Mouse (Mus musculus) kidney, adult 2 months (tissue): ENCODE results near the gene Vangl2. TPM values are rescaled to one million over a fixed set of nuclear protein-coding genes. Genes with fewer than 3 reads are reported as not detected.

ENCODE experiments used
- DNase-seq: peaks from one replicate; pipeline ENCODE4 v3.0.0; 2021
- H3K27ac ChIP-seq: fragments of 200-500 bp; 2 replicates; pipeline ENCODE4 v1.5.1; 2012; ENCODE audit warnings: low read depth, low read length, control low read depth, inconsistent platforms; ENCODE audit not compliant: insufficient read depth
- H3K27me3 ChIP-seq: fragments of 200-500 bp; replicated peaks from 2 replicates; pipeline ENCODE4 v1.6.1; 2012; ENCODE audit warnings: mild to moderate bottlenecking, moderate library complexity, low read length, inconsistent platforms; ENCODE audit not compliant: control insufficient read depth, insufficient read depth
- H3K36me3 ChIP-seq: fragments of 200-500 bp; 2 replicates; pipeline ENCODE4 v1.6.1; 2012; ENCODE audit warnings: mild to moderate bottlenecking, moderate library complexity, low read length, inconsistent platforms; ENCODE audit not compliant: control insufficient read depth, insufficient read depth
- H3K4me1 ChIP-seq: fragments of 200-500 bp; 2 replicates; pipeline ENCODE4 v1.6.1; 2011; ENCODE audit warnings: low read length; ENCODE audit not compliant: control insufficient read depth, insufficient read depth
- H3K4me3 ChIP-seq: fragments of 200-500 bp; 2 replicates; pipeline ENCODE4 v1.5.1; 2011; ENCODE audit warnings: mild to moderate bottlenecking, low read depth, low read length, control low read depth; ENCODE audit not compliant: insufficient read depth
- CTCF ChIP-seq: fragments of 200-500 bp; conservative IDR thresholded peaks from 2 replicates; pipeline ENCODE4 v1.5.1; 2011; ENCODE audit warnings: low read depth, mild to moderate bottlenecking, control low read depth, low read length, moderate library complexity, mixed read lengths; ENCODE audit not compliant: insufficient read depth, insufficient read length
- POLR2A ChIP-seq: fragments of 200-500 bp; IDR thresholded peaks from one replicate; pipeline ENCODE4 v1.6.1; 2011; ENCODE audit warnings: low read depth, low read length, control low read depth
- WGBS: fragments of 180-500 bp; shearing (Covaris S2); methylation state at CpG from one replicate; pipeline ENCODE4 v1.1.7; 2018; 5-methylcytosine and 5-hydroxymethylcytosine counted together
- polyA plus RNA-seq: library from polyadenylated mRNA; depleted of rRNA; stranded (reverse); fragments of >200 nt; gene quantifications from 2 replicates; pipeline ENCODE4 v1.2.3, GENCODE M21; 2012

Gene Vangl2
- polyA plus RNA-seq, 1 experiment: 3.3 TPM

DNA sequence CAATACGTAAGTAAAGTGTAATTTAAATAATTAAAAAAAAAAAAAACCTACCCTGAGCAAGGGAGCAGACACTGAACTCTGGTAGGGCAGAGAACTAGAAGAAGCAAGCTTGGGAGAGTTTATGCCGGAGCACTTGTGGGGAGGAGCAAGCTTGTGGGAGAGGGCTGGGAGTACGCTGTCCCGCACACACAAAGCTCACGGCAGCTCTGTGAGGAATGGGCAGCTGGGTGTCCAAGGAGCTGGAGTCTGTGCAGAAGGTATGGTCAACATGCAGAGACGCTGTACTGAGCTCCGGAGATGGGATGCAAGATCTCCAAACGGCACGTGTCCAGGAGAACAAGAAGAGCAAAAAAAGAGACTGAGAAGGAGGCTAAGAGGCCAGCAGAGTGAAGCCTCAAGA is 13.5 kb downstream of the Vangl2 start:
- DNase-seq: no peak
- H3K4me3 ChIP-seq: no peak overlapping the region
- H3K36me3 ChIP-seq: no peaks in the 10 kb centered on the region
- 75% methylated on average over 9 of the region's 9 CpGs for WGBS
- H3K27me3 ChIP-seq: no peaks in the 10 kb centered on the region
- no peaks in the 10 kb centered on the region for H3K4me1 ChIP-seq
- no peak overlapping the region for H3K27ac ChIP-seq
- TF ChIP-seq CTCF: no peak
- no peak for TF ChIP-seq POLR2A

GRCm38 (mm10) chr1:172012030-172012429 is 16.2 kb downstream of the Vangl2 start:
- Histone ChIP-seq H3K4me1 (no peaks in the 10 kb centered on the region), H3K27me3 (no peaks in the 10 kb centered on the region), H3K36me3 (no peaks in the 10 kb centered on the region), H3K27ac (no peak overlapping the region), H3K4me3 (no peak overlapping the region)
- WGBS: 7% methylated on average over 5 of the region's 5 CpGs
- DNase-seq: peak; percentile 71
- TF ChIP-seq CTCF (peak; percentile 78), POLR2A (no peak)

- Histone ChIP-seq H3K27me3 (no peaks in the 10 kb centered on the region), H3K4me3 (no peak overlapping the region), H3K27ac (no peak overlapping the region), H3K36me3 (no peaks in the 10 kb centered on the region), H3K4me1 (no peaks in the 10 kb centered on the region)
- TF ChIP-seq CTCF: no peak
- TF ChIP-seq POLR2A: no peak
- DNase-seq: no peak
- WGBS: 92% methylated on average over 20 of the region's 20 CpGs
Measured at GRCm38 (mm10) chr1:172010042-172010824, 18.0 kb downstream of the Vangl2 start.

- H3K4me1 ChIP-seq: no peaks in the 10 kb centered on the region
- no peak overlapping the region for H3K4me3 ChIP-seq
- TF ChIP-seq CTCF (no peak), POLR2A (no peak)
- H3K27ac ChIP-seq: no peak overlapping the region
- no peaks in the 10 kb centered on the region for H3K27me3 ChIP-seq
- no peak for DNase-seq
- H3K36me3 ChIP-seq: no peaks in the 10 kb centered on the region
- 95% methylated on average over 21 of the region's 21 CpGs for WGBS
Measured at GRCm38 (mm10) chr1:172009406-172009805, 18.8 kb downstream of the Vangl2 start.

GRCm38 (mm10) chr1:172008351-172008750 is 19.9 kb downstream of the Vangl2 start:
- H3K27me3 ChIP-seq: no peaks in the 10 kb centered on the region
- H3K27ac ChIP-seq: no peak overlapping the region
- TF ChIP-seq CTCF (no peak), POLR2A (no peak)
- no peaks in the 10 kb centered on the region for H3K4me1 ChIP-seq
- no peak overlapping the region for H3K4me3 ChIP-seq
- WGBS: 93% methylated on average over 9 of the region's 9 CpGs
- no peak for DNase-seq
- no peaks in the 10 kb centered on the region for H3K36me3 ChIP-seq

DNA sequence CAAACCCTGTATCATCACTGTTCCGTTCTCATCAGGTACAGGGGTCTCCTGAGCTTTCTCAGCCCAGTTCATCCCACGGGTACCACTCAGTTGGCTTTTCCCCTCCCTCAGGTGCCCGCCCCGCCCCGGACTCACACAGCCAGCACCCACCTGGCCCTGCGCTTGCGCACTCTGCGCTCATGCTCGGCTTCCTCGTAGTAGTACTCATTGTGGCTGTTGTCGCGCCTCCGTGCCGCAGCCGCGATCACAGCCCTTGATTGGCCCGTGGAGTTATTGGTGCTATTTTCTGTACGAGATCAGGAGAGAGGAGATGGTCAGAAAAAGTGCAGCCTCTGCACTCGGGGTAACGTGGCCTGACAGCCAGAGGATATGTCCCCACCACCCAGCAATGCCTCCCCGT is 20.5 kb downstream of the Vangl2 start:
- H3K27ac ChIP-seq: no peak overlapping the region
- WGBS: 96% methylated on average over 21 of the region's 21 CpGs
- no peak overlapping the region for H3K4me3 ChIP-seq
- no peaks in the 10 kb centered on the region for H3K36me3 ChIP-seq
- no peaks in the 10 kb centered on the region for H3K4me1 ChIP-seq
- no peaks in the 10 kb centered on the region for H3K27me3 ChIP-seq
- TF ChIP-seq POLR2A (no peak), CTCF (no peak)
- DNase-seq: no peak

DNA sequence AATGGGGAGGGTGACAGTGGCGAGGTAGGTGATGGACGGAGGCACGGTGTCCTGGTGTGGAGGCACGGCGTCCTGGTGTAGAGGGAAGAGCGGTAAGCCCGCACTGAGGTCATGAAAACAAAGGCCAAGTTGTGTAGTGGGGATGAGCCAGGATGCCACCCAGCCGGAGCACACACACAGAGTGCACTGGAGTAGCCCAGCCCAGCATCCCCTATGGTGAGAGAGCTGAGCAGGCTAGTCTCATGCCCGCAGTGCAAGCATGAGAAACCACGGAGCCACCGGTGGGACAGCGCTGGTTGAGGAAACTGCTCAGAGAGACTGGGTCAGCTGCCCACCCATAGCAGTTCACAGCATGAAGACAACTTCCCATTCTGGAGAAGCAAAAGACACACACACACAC is 26.6 kb downstream of the Vangl2 start:
- WGBS: 84% methylated on average over 12 of the region's 12 CpGs
- Histone ChIP-seq H3K4me1 (no peaks in the 10 kb centered on the region), H3K27me3 (no peaks in the 10 kb centered on the region), H3K4me3 (no peak overlapping the region), H3K36me3 (no peaks in the 10 kb centered on the region), H3K27ac (no peak overlapping the region)
- TF ChIP-seq CTCF: no peak
- no peak for TF ChIP-seq POLR2A
- no peak for DNase-seq
